Mouse (Mus musculus): ENCODE data around the gene Unc50. TPM values are rescaled to one million over a fixed set of nuclear protein-coding genes. Genes with fewer than 3 reads are reported as not detected.

Unc50 gene
- 10 to 100 TPM; 29.2 to 33.5 TPM for total RNA-seq (2023)

GRCm38 (mm10) chr1:37429366-37430296 lies at the start of gene Unc50, which contains the start of gene Coa5:
Gene Unc50 (plus strand): TSS chr1:37430139.
Gene Coa5 (minus strand): TSS chr1:37430103.

Other genes starting within 250 kb of the Unc50 start
- gene Cnga3, start 215.7 kb upstream of the Unc50 start, total RNA-seq (2023), result not detected
- gene Inpp4a, start 130.3 kb upstream of the Unc50 start, total RNA-seq (2023), result 100 to 1,000 TPM; 137 to 161 TPM
- gene Coa5, start within 50 bp of the Unc50 start, total RNA-seq (2023), result 10 to 100 TPM; 30.4 to 30.7 TPM
- 10 to 100 TPM; 16.4 to 18.8 TPM for gene Mgat4a, start 110.9 kb downstream of the Unc50 start, total RNA-seq (2023)

Measured in neutrophil, adult 83 days (primary cell).